Mouse (Mus musculus) gastrocnemius, postnatal 36 days (tissue): ENCODE data around the gene Tmem33. TPM values are rescaled to one million over a fixed set of nuclear protein-coding genes. Genes with fewer than 3 reads are reported as not detected.

ENCODE experiments used
- DNase-seq, 2 experiments: peaks; one replicate each; pipeline ENCODE4 v3.0.0; 2022
- intact Hi-C: fragments of 180-260 bp; cut with DNase I; formaldehyde crosslinking; loops from one replicate; pipeline ENCODE4 v1.15.1; 2025
- total RNA-seq, 2 experiments: library from RNA; stranded (reverse); gene quantifications; 2 replicates each; pipeline ENCODE4 v1.2.3; 2021

Tmem33 gene
- total RNA-seq, 2 experiments from 2014 or later, result 23.4 to 26.8 TPM

GRCm38 (mm10) chr5:67307659-67308222 is 47.4 kb downstream of the Tmem33 start:
- intact Hi-C loops, result loop anchor here (5.0 kb wide), 1 partner anchor 45 kb away; the partner anchor contains the start of gene Tmem33
- no peak for DNase-seq

GRCm38 (mm10) chr5:67311811-67312521 is 51.6 kb downstream of the Tmem33 start:
- no peak for DNase-seq
- intact Hi-C loops, result no loop called here

GRCm38 (mm10) chr5:67312522-67312851 is 52.1 kb downstream of the Tmem33 start:
- intact Hi-C loops, result no loop called here

GRCm38 (mm10) chr5:67321656-67322268 is 61.4 kb downstream of the Tmem33 start:
- intact Hi-C loops, result no loop called here
- DNase-seq, result no peak

More at GRCm38 (mm10) chr5:67312522-67312851, 52.1 kb downstream of the Tmem33 start:
- DNase-seq, result no peak

- intact Hi-C loops, result no loop called here
- DNase-seq, result no peak
Observed at GRCm38 (mm10) chr5:67324032-67324431, 63.7 kb downstream of the Tmem33 start.

GRCm38 (mm10) chr5:67340811-67341210 is 80.4 kb downstream of the Tmem33 start:
- no peak for DNase-seq
- intact Hi-C loops, result no loop called here

Other genes starting within 250 kb of the Tmem33 start
- not detected for gene Phox2b, start 161.3 kb upstream of the Tmem33 start, total RNA-seq
- 100 to 1,000 TPM in 1 of 2 experiments, 10 to 100 TPM in 1; 99.1 to 113 TPM for gene Slc30a9, start 46.4 kb downstream of the Tmem33 start, total RNA-seq
- under 1 TPM; 0.15 to 0.33 TPM for gene Bend4, start 167.7 kb downstream of the Tmem33 start, total RNA-seq